Mouse (Mus musculus) adrenal gland, postnatal 4 days (tissue): ENCODE measurements around the gene Fam117a. TPM values are rescaled to one million over a fixed set of nuclear protein-coding genes. Genes with fewer than 3 reads are reported as not detected.
A peak's percentile ranks its signal among the peaks of the same experiment; 100 is the strongest.

ENCODE experiments used
- DNase-seq, 2 experiments: peaks; one replicate each; pipeline ENCODE4 v3.0.0; 2021 to 2022; ENCODE audit warnings: low spot score in 2 of 2, mixed read lengths in 2 of 2
- total RNA-seq, 2 experiments: library from RNA; stranded (reverse); gene quantifications; 2 replicates each; pipeline ENCODE4 v1.2.3; 2021

Fam117a gene
- total RNA-seq, 2 experiments from 2014 or later = 21.9 to 27.8 TPM

GRCm38 (mm10) chr11:95328629-95329028 is 8.2 kb upstream of the Fam117a start:
- DNase-seq = no peak

GRCm38 (mm10) chr11:95330662-95331061 is 6.2 kb upstream of the Fam117a start:
- no peak for DNase-seq

GRCm38 (mm10) chr11:95333209-95333608 is 3.6 kb upstream of the Fam117a start:
- DNase-seq = no peak

- no peak for DNase-seq
Measured at GRCm38 (mm10) chr11:95333805-95334204, 3.0 kb upstream of the Fam117a start.

GRCm38 (mm10) chr11:95334448-95335060 is 2.3 kb upstream of the Fam117a start:
- no peak for DNase-seq

GRCm38 (mm10) chr11:95337129-95337813 is 453 bp downstream of the Fam117a start:
- DNase-seq = peak; percentile 21 to 24

- DNase-seq = no peak
Measured at GRCm38 (mm10) chr11:95337846-95338342, 1.1 kb downstream of the Fam117a start.

GRCm38 (mm10) chr11:95339471-95340021 is 2.7 kb downstream of the Fam117a start:
- DNase-seq = no peak

GRCm38 (mm10) chr11:95340259-95340658 is 3.4 kb downstream of the Fam117a start:
- DNase-seq = no peak

GRCm38 (mm10) chr11:95340664-95341063 is 3.8 kb downstream of the Fam117a start:
- DNase-seq = no peak

- no peak for DNase-seq
Measured at GRCm38 (mm10) chr11:95343180-95343579, 6.4 kb downstream of the Fam117a start.

- no peak for DNase-seq
Measured at GRCm38 (mm10) chr11:95344181-95344580, 7.4 kb downstream of the Fam117a start.

- DNase-seq = no peak
Measured at GRCm38 (mm10) chr11:95350289-95350688, 13.5 kb downstream of the Fam117a start.

GRCm38 (mm10) chr11:95350960-95351359 is 14.1 kb downstream of the Fam117a start:
- no peak for DNase-seq

- no peak for DNase-seq
Measured at GRCm38 (mm10) chr11:95352686-95353085, 15.9 kb downstream of the Fam117a start.

GRCm38 (mm10) chr11:95353226-95353625 is 16.4 kb downstream of the Fam117a start:
- no peak for DNase-seq

- no peak for DNase-seq
Measured at GRCm38 (mm10) chr11:95354228-95354944, 17.6 kb downstream of the Fam117a start.

GRCm38 (mm10) chr11:95354945-95355660 is 18.3 kb downstream of the Fam117a start:
- DNase-seq = no peak

- DNase-seq = no peak
Measured at GRCm38 (mm10) chr11:95355661-95356011, 18.8 kb downstream of the Fam117a start.

- DNase-seq = no peak
Measured at GRCm38 (mm10) chr11:95356039-95356438, 19.2 kb downstream of the Fam117a start.
